Mouse (Mus musculus): ENCODE data around the gene Sh3bgrl2.

GRCm38 (mm10) chr9:83556780-83557771 lies 8.9 kb downstream of the Sh3bgrl2 start:
- TF ChIP-seq POLR2A (IDR thresholded peaks at IDR 0.05; ENCODE audit: insufficient read length, low read depth) (no peak), TCF12 (IDR thresholded peaks at IDR 0.05; ENCODE audit: insufficient read depth, poor library complexity, severe bottlenecking) (no peak), E2F4 (IDR thresholded peaks at IDR 0.05; ENCODE audit: insufficient read depth) (no peak), CEBPB (IDR thresholded peaks at IDR 0.05; ENCODE audit: insufficient read depth, poor library complexity, severe bottlenecking) (no peak), POLR2AphosphoS2 (IDR thresholded peaks at IDR 0.05; ENCODE audit: insufficient read length, low read depth) (no peak), USF1 (IDR thresholded peaks at IDR 0.05; ENCODE audit: low read depth) (no peak), MYOD1 (IDR thresholded peaks at IDR 0.05; ENCODE audit: control insufficient read depth in 1 of 3, insufficient read length in 2 of 3, low read depth in 2 of 3) (no peak), TCF3 (IDR thresholded peaks at IDR 0.05; ENCODE audit: insufficient read length, low read depth) (no peak), REST (IDR thresholded peaks at IDR 0.05; ENCODE audit: insufficient read depth, insufficient read length) (no peak), MAX (IDR thresholded peaks at IDR 0.05; ENCODE audit: low read depth) (no peak)

Measured in myocyte (in vitro differentiated cells).